Mouse (Mus musculus): ENCODE data around the gene Gab1.

Gab1 gene

GRCm38 (mm10) chr8:80873723-80874427 lies 6.4 kb downstream of the Gab1 start:
- in situ Hi-C loops (cut with MboI), result no loop called here

GRCm38 (mm10) chr8:80872688-80873087 lies 7.6 kb downstream of the Gab1 start:
- in situ Hi-C loops (cut with MboI), result no loop called here

- in situ Hi-C loops (cut with MboI), result no loop called here
These were observed 8.9 kb downstream of the Gab1 start for GRCm38 (mm10) chr8:80871400-80871799.

DNA sequence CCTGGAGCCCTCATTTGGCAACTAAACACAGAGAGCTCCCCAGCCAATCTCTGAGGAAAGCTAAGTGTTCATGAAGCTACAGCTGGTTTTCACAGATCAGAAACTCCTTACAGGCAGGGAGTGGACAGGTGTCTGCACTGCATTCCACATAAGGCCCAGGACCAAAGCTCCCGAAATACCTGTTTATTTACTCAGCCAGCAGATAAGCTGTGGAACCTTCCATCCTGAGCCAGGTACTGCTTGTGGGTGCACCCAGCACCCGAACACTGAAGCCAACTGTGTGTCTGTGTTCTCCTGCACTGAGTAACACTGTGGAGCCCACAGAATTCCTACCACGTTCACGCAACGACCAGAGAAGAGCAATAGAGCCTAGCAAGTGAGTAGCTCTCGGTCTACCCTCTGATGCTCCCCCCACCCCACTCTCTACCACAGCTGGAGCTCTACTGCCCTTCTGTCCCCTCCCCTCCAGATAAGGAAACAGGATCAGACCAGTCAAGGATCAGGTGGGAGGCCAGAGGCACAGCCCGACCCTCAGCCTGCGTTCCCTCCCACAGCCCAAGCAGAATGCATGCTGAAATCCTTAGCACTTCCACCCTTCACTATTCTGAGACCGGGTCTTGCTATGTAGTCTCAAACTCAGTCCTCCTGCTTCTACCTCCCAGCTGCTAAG lies 9.6 kb downstream of the Gab1 start:
- in situ Hi-C loops (cut with MboI), result no loop called here

DNA sequence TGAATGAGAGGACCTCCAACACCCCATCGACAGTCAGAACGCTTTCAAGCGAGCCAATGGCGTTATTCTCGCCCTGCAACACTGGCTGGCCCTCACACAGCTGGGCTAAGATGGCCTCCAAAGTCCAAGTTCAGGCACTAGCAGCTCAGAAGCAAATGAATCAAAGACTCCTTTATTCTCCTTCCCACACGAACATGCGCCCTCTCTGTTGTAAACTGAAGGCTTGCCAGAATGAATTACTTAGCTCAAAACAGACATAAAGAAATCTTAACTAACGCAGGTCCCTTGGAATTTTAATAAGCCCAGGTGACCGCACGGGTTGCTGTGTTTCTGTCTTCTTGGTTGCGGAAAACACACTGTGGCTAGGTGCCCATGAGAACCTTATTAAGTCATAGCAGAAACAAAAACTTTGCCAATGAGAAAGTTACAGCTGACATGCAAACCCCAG lies 10.4 kb downstream of the Gab1 start:
- in situ Hi-C loops (cut with MboI), result no loop called here

DNA sequence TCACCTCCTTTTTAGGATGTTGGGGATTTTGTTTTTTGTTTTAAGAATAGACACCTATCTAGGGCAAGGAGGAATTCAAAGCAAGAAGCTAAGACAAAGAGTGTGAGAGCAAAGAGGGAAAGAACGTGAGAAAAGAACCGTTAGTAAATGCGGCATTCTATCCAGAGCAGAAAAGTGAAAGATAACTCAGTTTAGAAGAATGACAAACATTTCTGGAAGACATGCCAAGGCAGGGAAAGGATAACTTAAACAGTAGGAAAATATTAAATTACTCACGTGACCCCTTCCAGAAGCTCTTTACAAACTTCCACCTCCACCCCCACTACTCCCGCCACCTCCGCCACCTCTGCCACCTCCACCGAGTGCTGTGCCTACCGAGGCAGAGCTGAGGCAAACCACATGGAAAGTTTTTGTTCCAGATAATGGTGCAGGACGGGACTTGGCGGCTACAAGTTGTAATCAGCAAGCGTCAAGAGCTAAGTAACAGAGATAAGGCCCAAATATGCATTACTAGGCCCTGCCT lies 11.5 kb downstream of the Gab1 start:
- in situ Hi-C loops (cut with MboI), result no loop called here

GRCm38 (mm10) chr8:80868006-80868702 lies 12.2 kb downstream of the Gab1 start:
- in situ Hi-C loops (cut with MboI), result no loop called here

- in situ Hi-C loops (cut with MboI), result no loop called here
These were observed 12.7 kb downstream of the Gab1 start for GRCm38 (mm10) chr8:80867598-80867997.

- in situ Hi-C loops (cut with MboI), result no loop called here
These were observed 15.0 kb downstream of the Gab1 start for GRCm38 (mm10) chr8:80865181-80865784.

- in situ Hi-C loops (cut with MboI), result no loop called here
These were observed 16.9 kb downstream of the Gab1 start for GRCm38 (mm10) chr8:80863393-80863792.

GRCm38 (mm10) chr8:80859180-80859775 lies 21.0 kb downstream of the Gab1 start:
- in situ Hi-C loops (cut with MboI), result no loop called here

DNA sequence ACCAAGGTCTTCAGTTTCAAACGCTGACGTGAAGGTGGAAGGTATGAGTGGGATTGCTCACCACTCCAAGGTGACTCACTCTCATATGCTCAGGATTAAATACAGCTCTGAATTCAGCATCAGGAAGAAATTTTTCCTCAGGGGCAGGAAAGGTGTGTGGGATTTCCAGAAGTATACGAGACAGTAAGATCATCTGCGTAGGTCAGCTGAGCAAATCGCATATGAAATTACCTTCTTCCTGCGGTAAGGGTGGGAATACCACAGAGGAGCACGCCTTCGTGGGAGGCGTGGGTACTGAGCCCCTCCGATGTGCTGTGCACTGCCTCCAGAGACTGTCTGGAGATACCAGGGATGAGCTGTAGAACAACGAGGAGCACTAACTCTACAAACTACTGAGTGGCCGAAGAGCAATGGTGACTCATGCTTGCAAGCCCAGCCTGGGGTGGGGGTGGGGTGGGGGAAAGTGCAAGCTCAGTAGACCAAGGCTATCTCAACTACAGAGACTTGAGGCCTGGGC lies 22.4 kb downstream of the Gab1 start:
- in situ Hi-C loops (cut with MboI), result no loop called here

DNA sequence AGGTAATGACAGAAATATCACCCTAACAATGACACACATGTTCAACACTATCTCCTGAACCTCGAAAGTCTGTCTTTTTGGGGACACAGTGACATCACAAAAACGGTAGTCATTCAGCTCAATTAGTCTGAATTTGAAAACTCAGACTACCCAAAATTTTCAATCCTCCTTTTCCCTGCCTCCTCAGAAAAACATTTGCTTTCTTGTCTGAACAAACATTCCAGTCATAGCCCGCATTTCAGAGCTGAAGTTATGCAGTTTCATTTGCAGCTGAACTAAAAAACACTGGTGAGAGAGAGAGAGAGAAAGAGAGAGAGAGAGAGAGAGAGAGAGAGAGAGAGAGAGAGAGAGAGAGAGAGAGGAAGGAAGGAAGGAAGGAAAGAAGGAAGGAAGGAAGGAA lies 23.2 kb downstream of the Gab1 start:
- in situ Hi-C loops (cut with MboI), result no loop called here

DNA sequence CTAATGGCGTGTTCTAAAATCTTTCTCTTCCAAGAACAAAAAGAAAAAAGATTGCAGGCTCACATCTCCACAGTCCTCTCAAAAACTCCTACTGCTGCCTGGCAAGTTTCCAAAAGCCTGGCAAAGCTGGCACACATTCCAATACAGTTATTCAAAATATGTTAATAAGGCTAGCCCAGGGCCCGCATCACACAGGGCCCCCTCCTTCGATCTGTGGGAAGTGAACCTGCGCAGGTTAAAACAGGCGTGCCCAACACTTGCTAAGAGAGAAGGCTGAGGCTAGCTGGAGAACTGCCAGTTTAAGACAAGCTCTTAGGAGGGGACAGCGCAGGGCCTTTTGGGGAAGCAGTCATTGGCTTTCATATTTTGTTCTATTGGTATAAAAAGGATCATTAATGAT lies 23.7 kb downstream of the Gab1 start:
- in situ Hi-C loops (cut with MboI), result no loop called here

DNA sequence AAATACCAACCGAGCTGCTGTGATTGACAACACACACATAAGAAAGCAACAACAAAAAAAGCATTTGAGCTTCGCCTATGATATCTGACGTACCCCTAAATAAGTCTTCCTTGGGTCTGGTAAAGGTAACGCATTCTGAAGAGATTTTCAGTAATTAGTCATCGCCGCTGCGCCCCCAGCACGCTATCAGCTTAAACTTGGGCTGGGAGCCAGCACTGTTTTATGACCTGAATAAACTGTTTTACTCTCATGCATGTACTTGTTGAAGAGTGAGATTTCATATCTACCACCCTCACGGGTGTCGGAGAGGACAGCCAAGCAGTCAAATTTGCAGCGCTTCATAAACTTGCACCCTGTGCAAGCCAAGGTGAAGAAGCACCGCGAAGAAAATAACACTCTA lies 26.7 kb downstream of the Gab1 start:
- in situ Hi-C loops (cut with MboI), result no loop called here

- in situ Hi-C loops (cut with MboI), result no loop called here
These were observed 27.1 kb downstream of the Gab1 start for GRCm38 (mm10) chr8:80853208-80853607.

DNA sequence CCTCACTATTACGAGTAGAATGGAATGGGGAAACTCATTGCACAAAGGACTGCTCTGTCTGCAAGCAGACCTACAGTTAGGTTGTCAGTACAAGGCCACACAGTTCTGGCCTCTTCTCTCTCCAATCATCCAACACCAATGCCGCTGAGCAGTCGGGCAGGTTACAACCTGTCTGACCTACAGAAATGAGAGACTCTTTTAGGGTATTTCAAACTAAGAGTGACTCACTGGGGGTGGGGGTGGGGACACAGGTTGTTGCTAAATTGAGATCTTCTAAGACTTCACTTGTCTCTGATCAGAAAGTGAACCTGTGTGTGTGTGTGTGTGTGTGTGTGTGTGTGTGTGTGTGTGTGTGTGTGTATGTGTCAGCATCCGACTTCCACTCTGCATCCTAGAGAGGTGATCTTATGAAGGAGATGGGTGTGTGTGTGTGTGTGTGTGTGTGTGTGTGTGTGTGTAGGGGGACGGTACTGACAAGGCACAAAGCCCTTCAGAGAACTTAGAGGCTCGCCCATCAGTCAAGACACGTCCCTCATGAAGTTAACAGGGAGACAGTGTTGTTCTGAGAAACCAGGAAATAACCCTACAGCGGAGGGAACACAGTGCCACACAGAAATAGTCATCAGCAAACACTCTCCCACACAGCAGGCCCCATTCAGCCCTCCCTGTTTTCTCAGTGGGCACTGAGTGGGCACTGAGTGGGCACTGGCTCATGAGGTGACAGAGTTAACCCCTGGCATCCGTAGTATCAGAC lies 27.7 kb downstream of the Gab1 start:
- in situ Hi-C loops (cut with MboI), result no loop called here

GRCm38 (mm10) chr8:80851648-80852047 lies 28.7 kb downstream of the Gab1 start:
- in situ Hi-C loops (cut with MboI), result no loop called here

- in situ Hi-C loops (cut with MboI), result no loop called here
These were observed 30.3 kb downstream of the Gab1 start for GRCm38 (mm10) chr8:80850013-80850412.

GRCm38 (mm10) chr8:80848631-80849030 lies 31.7 kb downstream of the Gab1 start:
- in situ Hi-C loops (cut with MboI), result no loop called here

- in situ Hi-C loops (cut with MboI), result no loop called here
These were observed 32.4 kb downstream of the Gab1 start for GRCm38 (mm10) chr8:80847912-80848311.
